Mouse (Mus musculus) cerebellum, postnatal 36 days (tissue): ENCODE data around the gene Pcbp4.
A peak's percentile ranks its signal among the peaks of the same experiment; 100 is the strongest.

Source experiments
- DNase-seq, 2 experiments: peaks; one replicate each; pipeline ENCODE4 v3.0.0; 2021 to 2022; ENCODE audit warnings: mixed read lengths in 2 of 2

The Pcbp4 gene

GRCm38 (mm10) chr9:106447951-106448350 lies 5.1 kb upstream of the Pcbp4 start:
- DNase-seq = no peak

GRCm38 (mm10) chr9:106448498-106449031 lies 4.5 kb upstream of the Pcbp4 start:
- DNase-seq = peak; percentile 78 to 80

- DNase-seq = peak; percentile 27 to 30
Measured at GRCm38 (mm10) chr9:106449947-106450346, 3.1 kb upstream of the Pcbp4 start.

- DNase-seq = peak; percentile 72 to 73
Measured at GRCm38 (mm10) chr9:106450661-106451060, 2.4 kb upstream of the Pcbp4 start.

- DNase-seq = no peak
Measured at GRCm38 (mm10) chr9:106451298-106451697, 1.8 kb upstream of the Pcbp4 start.

GRCm38 (mm10) chr9:106451899-106452298 lies 1.2 kb upstream of the Pcbp4 start:
- DNase-seq = no peak

- peak in 1 of 2 experiments; percentile 17 for DNase-seq
Measured at GRCm38 (mm10) chr9:106452351-106452750, 740 bp upstream of the Pcbp4 start.

GRCm38 (mm10) chr9:106452821-106453220 lies 270 bp upstream of the Pcbp4 start:
- DNase-seq = peak; percentile 79 to 90

GRCm38 (mm10) chr9:106454071-106454761 lies 1.1 kb downstream of the Pcbp4 start:
- DNase-seq = peak; percentile 39 to 51

- peak in 1 of 2 experiments; percentile 20 for DNase-seq
Measured at GRCm38 (mm10) chr9:106454888-106455681, 2.0 kb downstream of the Pcbp4 start.

GRCm38 (mm10) chr9:106456325-106457162 lies 3.5 kb downstream of the Pcbp4 start:
- peak; percentile 20 to 37 for DNase-seq

GRCm38 (mm10) chr9:106457163-106457559 lies 4.1 kb downstream of the Pcbp4 start:
- DNase-seq = peak; percentile 13 to 14

GRCm38 (mm10) chr9:106457920-106458319 lies 4.8 kb downstream of the Pcbp4 start:
- peak in 1 of 2 experiments; percentile 29 for DNase-seq

- DNase-seq = peak in 1 of 2 experiments; percentile 55
Measured at GRCm38 (mm10) chr9:106459946-106460345, 6.9 kb downstream of the Pcbp4 start.

- DNase-seq = peak; percentile 78 to 82
Measured at GRCm38 (mm10) chr9:106460401-106461025, 7.4 kb downstream of the Pcbp4 start.

- peak in 1 of 2 experiments; percentile 53 for DNase-seq
Measured at GRCm38 (mm10) chr9:106461026-106461415, 7.9 kb downstream of the Pcbp4 start.

GRCm38 (mm10) chr9:106461641-106462429 lies 8.7 kb downstream of the Pcbp4 start:
- peak; percentile 47 to 53 for DNase-seq

GRCm38 (mm10) chr9:106462430-106462800 lies 9.3 kb downstream of the Pcbp4 start:
- DNase-seq = peak; percentile 30 to 45

- DNase-seq = peak; percentile 84 to 91
Measured at GRCm38 (mm10) chr9:106463122-106464063, 10.3 kb downstream of the Pcbp4 start.
